Mouse (Mus musculus) liver, embryonic 11.5 days (tissue): Measurements from ENCODE around the gene Dpm2. TPM values are rescaled to one million over a fixed set of nuclear protein-coding genes. Genes with fewer than 3 reads are reported as not detected.
A peak's percentile ranks its signal among the peaks of the same experiment; 100 is the strongest.

Experiments
- ATAC-seq: fragments of 200-750 bp; cut with Nextera tagmentation; replicated peaks from 2 replicates; pipeline ENCODE4 v1.8.0; 2017; ENCODE audit warnings: moderate number of reproducible peaks, mild to moderate bottlenecking, moderate TSS enrichment, moderate library complexity; ENCODE audit not compliant: low FRiP score
- DNase-seq: peaks from one replicate; pipeline ENCODE4 v3.0.0-alpha.2; 2017; ENCODE audit warnings: low spot score
- H3K27ac ChIP-seq: fragments of 300-500 bp; sonication (generic); 2 replicates; pipeline ENCODE4 v1.5.1; 2014; ENCODE audit warnings: mild to moderate bottlenecking, low read depth, low read length, control low read depth
- H3K27me3 ChIP-seq: fragments of 300-500 bp; sonication (generic); replicated peaks from 2 replicates; pipeline ENCODE4 v1.6.1; 2014; ENCODE audit warnings: low read length, mixed read lengths; ENCODE audit not compliant: control insufficient read depth, insufficient read depth
- H3K36me3 ChIP-seq: fragments of 300-500 bp; sonication (generic); 2 replicates; pipeline ENCODE4 v1.6.1; 2014; ENCODE audit warnings: mild to moderate bottlenecking, low read length, moderate library complexity, mixed read lengths; ENCODE audit not compliant: control insufficient read depth, insufficient read depth
- H3K4me1 ChIP-seq: fragments of 300-500 bp; sonication (generic); replicated peaks from 2 replicates; pipeline ENCODE4 v1.6.1; 2014; ENCODE audit warnings: low read length, mixed read lengths; ENCODE audit not compliant: control insufficient read depth, insufficient read depth
- H3K4me2 ChIP-seq: fragments of 300-500 bp; sonication (generic); 2 replicates; pipeline ENCODE4 v1.6.1; 2014; ENCODE audit warnings: mild to moderate bottlenecking, control low read depth, moderate library complexity
- H3K4me3 ChIP-seq: fragments of 300-500 bp; sonication (generic); 2 replicates; pipeline ENCODE4 v1.5.1; 2014; ENCODE audit warnings: low read depth, low read length, control low read depth
- H3K9ac ChIP-seq: fragments of 300-500 bp; sonication (generic); 2 replicates; pipeline ENCODE4 v1.6.1; 2014; ENCODE audit warnings: low read depth, low read length, control low read depth
- H3K9me3 ChIP-seq: fragments of 300-500 bp; sonication (generic); 2 replicates; pipeline ENCODE4 v1.6.1; 2016; ENCODE audit warnings: low read length, inconsistent platforms, mixed read lengths; ENCODE audit not compliant: control insufficient read depth
- WGBS: fragments of 180-500 bp; shearing (Covaris S2); extraction: QIAGEN DNeasy Blood & Tissue Kit; methylation state at CpG from one replicate; pipeline ENCODE4 v1.1.7; 2014; 5-methylcytosine and 5-hydroxymethylcytosine counted together
- polyA plus RNA-seq: library from polyadenylated mRNA; unstranded; fragments of >200 nt; fragmentation: Nextera tagmentation; extraction: Ambion mirVana; gene quantifications from 2 replicates; pipeline ENCODE4 v1.2.1, GENCODE M21; 2014

Gene Dpm2
- 100 and 109 TPM in 2 replicates for polyA plus RNA-seq

DNA sequence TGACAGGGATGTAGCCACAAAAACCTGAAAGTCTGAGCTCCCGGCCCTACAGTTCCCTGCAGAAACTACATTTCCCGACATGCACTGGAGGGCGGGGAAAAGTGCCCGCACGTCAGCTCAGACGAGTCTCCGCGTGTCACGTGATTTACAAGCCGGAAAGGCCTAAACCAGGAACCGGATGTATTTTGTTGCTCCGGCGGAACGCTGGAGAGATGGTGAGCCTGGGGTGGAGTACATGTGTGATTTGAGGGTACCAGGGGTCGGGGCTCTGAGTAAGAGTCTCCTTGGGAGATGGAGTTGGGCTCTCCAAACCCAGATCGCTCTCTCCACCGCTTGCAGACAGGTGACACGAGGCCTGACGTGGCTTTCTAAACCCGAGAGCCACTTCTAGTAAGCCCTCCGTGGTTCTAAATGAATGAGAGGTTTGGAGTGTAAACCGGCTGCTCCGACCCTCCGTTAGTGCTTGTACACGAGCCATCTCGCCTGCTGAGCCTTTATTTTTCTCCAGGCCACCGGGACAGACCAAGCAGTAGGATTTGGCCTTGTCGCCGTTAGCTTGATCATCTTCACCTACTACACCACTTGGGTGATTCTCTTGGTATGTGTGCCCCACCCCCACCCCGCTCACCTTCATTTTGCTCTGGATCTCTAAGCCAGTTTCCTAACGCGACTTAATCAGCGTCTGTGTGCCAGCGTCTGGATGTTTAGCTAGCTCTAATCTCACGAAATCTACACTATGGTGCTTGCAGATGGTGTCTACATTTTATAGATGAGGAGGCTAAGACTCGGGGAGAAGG lies at the start of gene Dpm2:
TSS of gene Dpm2 (plus strand) at position 161 of the 797 bp plus-strand sequence.
- peaks cover 7% of the 10 kb centered on the region for H3K27me3 ChIP-seq
- H3K9me3 ChIP-seq = no peaks in the 10 kb centered on the region
- 1% methylated on average over 36 of the region's 36 CpGs for WGBS
- H3K4me1 ChIP-seq = peaks cover 14% of the 10 kb centered on the region
- DNase-seq = peak; percentile 85
- peak; percentile 76 for ATAC-seq
- H3K36me3 ChIP-seq = peaks cover 7% of the 10 kb centered on the region
- peak within 1 kb of the TSS; percentile 92 for H3K4me3 ChIP-seq
- peak within 1 kb of the TSS; percentile 89 for H3K9ac ChIP-seq
- H3K4me2 ChIP-seq = peak within 1 kb of the TSS; percentile 81
- H3K27ac ChIP-seq = peak within 1 kb of the TSS; percentile 71

DNA sequence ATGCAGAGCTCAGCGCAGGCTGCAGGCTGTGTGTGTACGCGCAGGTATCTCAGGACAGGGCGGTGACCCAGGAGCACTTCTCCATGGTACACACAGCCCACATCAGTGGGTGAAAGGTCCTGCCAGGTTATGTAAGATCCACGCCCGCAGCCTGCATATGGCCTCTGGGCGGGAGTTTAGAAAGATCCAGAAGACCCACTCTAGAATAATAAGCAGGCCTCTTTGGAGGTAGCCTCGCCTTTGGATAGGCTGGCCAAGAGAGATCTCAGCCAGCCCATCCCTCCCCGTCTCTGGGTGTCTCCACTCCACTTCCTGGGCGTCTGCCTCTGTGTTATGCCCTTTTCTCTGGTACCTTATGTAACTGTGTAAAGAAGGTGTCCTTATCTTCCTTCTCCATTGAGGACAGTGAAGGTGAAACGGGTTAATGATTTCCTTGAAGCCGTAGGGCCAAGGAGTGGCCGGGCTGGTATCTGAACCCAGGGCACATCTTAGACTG lies 46.1 kb upstream of the Dpm2 start:
- H3K27me3 ChIP-seq = no peaks in the 10 kb centered on the region
- H3K27ac ChIP-seq = no peak overlapping the region
- no peaks in the 10 kb centered on the region for H3K36me3 ChIP-seq
- H3K4me2 ChIP-seq = no peak overlapping the region
- WGBS = 78% methylated on average over 13 of the region's 13 CpGs
- no peaks in the 10 kb centered on the region for H3K9me3 ChIP-seq
- DNase-seq (no peak), ATAC-seq (no peak)
- no peak overlapping the region for H3K9ac ChIP-seq
- H3K4me1 ChIP-seq = no peaks in the 10 kb centered on the region
- no peak overlapping the region for H3K4me3 ChIP-seq

DNA sequence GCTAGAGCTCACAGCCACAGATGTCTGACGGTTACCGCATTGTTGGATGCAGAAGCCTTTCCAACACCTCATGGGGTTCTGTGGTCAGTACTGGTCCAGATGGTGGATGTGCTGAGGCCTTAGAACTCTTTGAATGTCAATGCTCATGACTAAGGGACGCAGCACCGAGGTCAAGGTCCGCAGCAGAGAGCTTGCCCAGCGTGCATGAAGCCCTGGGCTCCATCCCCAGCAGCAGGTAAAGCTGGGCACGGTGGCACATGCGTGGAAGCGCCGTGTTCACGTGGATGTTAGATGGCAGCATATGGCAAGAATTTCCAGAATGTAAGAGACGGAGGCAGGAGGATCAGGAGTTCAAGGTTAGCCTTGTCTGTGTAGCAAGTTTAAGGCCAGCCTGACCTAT lies 44.8 kb upstream of the Dpm2 start:
- Histone ChIP-seq H3K27me3 (no peaks in the 10 kb centered on the region), H3K36me3 (no peaks in the 10 kb centered on the region), H3K9ac (no peak overlapping the region), H3K4me3 (no peak overlapping the region), H3K27ac (no peak overlapping the region), H3K4me1 (no peaks in the 10 kb centered on the region), H3K9me3 (no peaks in the 10 kb centered on the region), H3K4me2 (no peak overlapping the region)
- DNase-seq = no peak
- 83% methylated on average over 12 of the region's 12 CpGs for WGBS
- no peak for ATAC-seq

DNA sequence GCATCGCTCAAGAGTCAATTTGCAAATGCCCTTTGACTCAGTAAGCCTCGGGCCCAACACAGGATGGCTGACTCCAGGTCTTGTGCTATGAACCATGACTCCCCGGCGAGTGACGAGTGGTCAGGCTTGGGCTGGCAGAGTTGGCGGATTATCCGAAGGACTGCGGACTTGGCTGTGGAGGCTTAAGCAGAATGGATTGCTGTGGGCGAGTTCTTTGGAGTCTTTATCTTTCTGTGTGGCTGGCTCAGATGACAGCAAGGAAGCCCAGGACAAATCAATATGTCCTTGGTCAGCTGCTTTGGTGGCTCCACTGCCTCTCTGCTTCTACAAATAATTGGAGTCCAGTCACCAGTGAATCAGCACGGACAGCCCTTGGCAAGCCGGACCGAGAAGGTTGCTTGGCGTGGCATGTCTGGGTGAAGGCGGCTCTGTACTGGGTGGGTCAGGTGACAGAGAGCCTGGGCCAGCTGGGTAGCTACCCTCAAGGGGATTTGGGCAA lies 43.1 kb upstream of the Dpm2 start:
- WGBS = 74% methylated on average over 14 of the region's 14 CpGs
- ATAC-seq (no peak), DNase-seq (no peak)

DNA sequence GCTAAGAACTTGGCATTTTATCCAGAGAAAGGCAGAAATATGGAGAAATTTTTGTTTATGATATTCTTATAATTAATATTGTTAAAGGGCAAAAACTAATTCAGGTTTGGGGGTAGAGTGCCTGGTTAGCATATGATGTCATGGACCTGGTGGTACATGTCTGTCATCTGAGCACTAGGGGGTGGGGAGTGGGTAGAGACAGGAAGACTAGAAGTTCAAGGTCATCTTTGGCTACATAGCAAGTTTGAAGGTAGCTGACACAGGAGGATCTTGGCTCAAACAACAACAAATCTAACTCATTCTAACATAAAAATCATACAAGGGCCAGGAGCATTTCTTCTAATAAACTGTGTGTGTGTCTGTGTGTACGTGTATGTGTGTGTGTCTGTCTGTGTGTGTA lies 42.3 kb upstream of the Dpm2 start:
- Histone ChIP-seq H3K9ac (no peak overlapping the region), H3K4me3 (no peak overlapping the region), H3K27ac (no peak overlapping the region), H3K4me2 (no peak overlapping the region), H3K36me3 (no peaks in the 10 kb centered on the region), H3K4me1 (no peaks in the 10 kb centered on the region), H3K9me3 (no peaks in the 10 kb centered on the region), H3K27me3 (no peaks in the 10 kb centered on the region)
- WGBS = 84% methylated on average over 1 of the region's 1 CpGs
- DNase-seq (no peak), ATAC-seq (no peak)

More for the DNA sequence above, 43.1 kb upstream of the Dpm2 start:
- Histone ChIP-seq H3K27me3 (no peaks in the 10 kb centered on the region), H3K4me1 (no peaks in the 10 kb centered on the region), H3K4me2 (no peak overlapping the region), H3K9ac (no peak overlapping the region), H3K4me3 (no peak overlapping the region), H3K9me3 (no peaks in the 10 kb centered on the region), H3K27ac (no peak overlapping the region), H3K36me3 (no peaks in the 10 kb centered on the region)

DNA sequence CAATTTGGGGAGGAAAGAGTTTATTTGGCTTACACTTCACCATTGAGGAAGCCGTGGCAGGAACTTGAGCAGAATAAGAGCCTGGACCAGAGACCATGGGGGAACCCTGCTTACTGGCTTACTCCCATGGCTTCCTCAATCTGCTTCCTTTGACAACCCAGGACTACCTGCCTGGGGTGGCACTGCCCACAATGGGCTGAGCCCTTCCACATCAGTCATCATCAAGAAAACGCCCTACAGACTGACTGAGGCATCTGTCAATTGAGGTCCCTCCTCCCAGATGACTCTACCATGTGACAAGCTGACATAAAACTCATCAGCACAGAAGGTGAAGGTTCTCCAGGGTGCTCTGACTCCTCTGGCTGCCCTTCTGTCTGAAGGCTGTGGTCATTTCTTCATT lies 40.2 kb upstream of the Dpm2 start:
- Histone ChIP-seq H3K27me3 (no peaks in the 10 kb centered on the region), H3K4me1 (0 out of 2 replicates have a peak, but pooled peaks cover 4% of the 10 kb centered on the region), H3K4me2 (no peak overlapping the region), H3K36me3 (no peaks in the 10 kb centered on the region), H3K9ac (no peak overlapping the region), H3K4me3 (no peak overlapping the region), H3K9me3 (no peaks in the 10 kb centered on the region), H3K27ac (no peak overlapping the region)
- 62% methylated on average over 2 of the region's 2 CpGs for WGBS
- ATAC-seq = no peak
- DNase-seq = no peak

DNA sequence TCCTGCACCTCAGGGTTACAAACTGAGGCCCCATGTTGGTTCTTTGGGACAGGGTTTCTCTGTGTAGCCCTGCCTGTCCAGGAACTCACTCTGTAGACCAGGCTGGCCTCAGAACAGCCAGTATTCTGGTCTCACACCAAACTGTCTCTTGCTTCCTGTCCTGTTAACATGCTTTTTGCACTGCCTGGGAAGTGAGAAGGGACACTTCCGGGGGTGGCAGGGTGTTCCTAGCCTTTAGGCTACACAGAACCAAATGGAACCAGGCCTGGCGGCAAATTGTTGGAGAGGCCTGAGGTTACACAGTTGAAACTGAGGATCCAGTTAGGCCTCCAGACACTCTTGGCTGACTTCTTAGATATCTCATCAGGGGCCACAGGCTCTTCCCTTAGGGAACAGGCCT lies 37.5 kb upstream of the Dpm2 start:
- peaks cover 10% of the 10 kb centered on the region for H3K27me3 ChIP-seq
- H3K36me3 ChIP-seq = no peaks in the 10 kb centered on the region
- H3K4me2 ChIP-seq = no peak overlapping the region
- no peak for ATAC-seq
- 78% methylated on average over 2 of the region's 2 CpGs for WGBS
- H3K4me1 ChIP-seq = peaks cover 19% of the 10 kb centered on the region; the same call in 1 of the 2 replicates
- no peak overlapping the region for H3K9ac ChIP-seq
- H3K9me3 ChIP-seq = no peaks in the 10 kb centered on the region
- H3K4me3 ChIP-seq = no peak overlapping the region
- DNase-seq = no peak
- H3K27ac ChIP-seq = no peak overlapping the region

DNA sequence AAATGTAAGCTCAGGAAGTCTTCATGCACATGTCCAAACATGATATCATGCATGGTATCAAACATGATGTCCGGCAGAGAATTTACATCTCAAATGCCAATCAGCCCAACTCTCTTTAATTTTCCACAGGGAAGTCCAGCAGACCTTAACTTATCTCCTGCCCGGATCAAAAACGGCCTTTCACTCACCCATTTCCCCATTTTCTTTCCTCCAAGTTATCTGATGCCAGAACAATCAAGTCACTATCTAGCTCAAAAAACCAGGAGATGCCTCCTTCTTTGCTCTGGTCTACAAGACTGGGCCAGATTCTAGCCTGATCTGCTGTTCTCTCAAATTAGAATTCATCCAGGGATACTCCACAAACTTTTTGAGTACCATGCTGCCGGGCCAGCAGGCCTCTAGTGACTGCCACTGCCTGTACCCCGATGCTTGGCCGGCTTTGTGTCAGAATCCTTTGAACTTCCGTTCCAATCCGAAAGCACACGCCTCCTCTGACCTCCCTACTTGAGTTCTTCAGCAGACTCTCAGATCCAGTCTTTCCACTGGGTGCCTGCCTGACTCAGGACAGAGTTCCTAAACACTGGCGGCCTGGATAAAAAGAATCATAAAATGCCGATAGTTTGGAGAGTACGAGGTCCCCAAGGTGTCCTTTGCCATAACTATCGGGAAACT lies 36.5 kb upstream of the Dpm2 start:
- WGBS = 12% methylated on average over 13 of the region's 13 CpGs
- H3K4me1 ChIP-seq = peaks cover 19% of the 10 kb centered on the region; the same call in 1 of the 2 replicates
- peak overlapping the region; percentile 69 for H3K4me3 ChIP-seq
- peak overlapping the region; percentile 64 for H3K9ac ChIP-seq
- H3K9me3 ChIP-seq = no peaks in the 10 kb centered on the region
- DNase-seq (no peak), ATAC-seq (no peak)
- peak overlapping the region; percentile 15 for H3K27ac ChIP-seq
- peaks cover 11% of the 10 kb centered on the region for H3K27me3 ChIP-seq
- H3K4me2 ChIP-seq = peak overlapping the region; percentile 91
- no peaks in the 10 kb centered on the region for H3K36me3 ChIP-seq
